Mouse (Mus musculus) lung, adult 2 months (tissue): ENCODE data around the gene Cbx4. TPM values are rescaled to one million over a fixed set of nuclear protein-coding genes. Genes with fewer than 3 reads are reported as not detected.

Experiments
- DNase-seq: peaks from one replicate; pipeline ENCODE4 v3.0.0; 2022
- H3K4me1 ChIP-seq: fragments of 200-500 bp; 2 replicates; pipeline ENCODE4 v1.6.1; 2011; ENCODE audit warnings: low read length; ENCODE audit not compliant: control insufficient read depth, insufficient read depth
- H3K4me3 ChIP-seq: fragments of 200-500 bp; replicated peaks from 2 replicates; pipeline ENCODE3; 2011; ENCODE audit warnings: low read depth, mild to moderate bottlenecking, control low read depth, low read length; ENCODE audit errors: extremely low read depth
- CTCF ChIP-seq: fragments of 200-500 bp; IDR thresholded peaks from 2 replicates; pipeline ENCODE4 v1.5.1; 2011; ENCODE audit warnings: mild to moderate bottlenecking, low read length, control low read depth; ENCODE audit not compliant: insufficient read depth
- POLR2A ChIP-seq: fragments of 200-500 bp; IDR thresholded peaks from 2 replicates; pipeline ENCODE4 v1.6.1; 2011; ENCODE audit warnings: low read depth, mild to moderate bottlenecking, control low read depth, low read length, borderline replicate concordance; ENCODE audit errors: extremely low read depth
- WGBS: fragments of 180-500 bp; shearing (Covaris S2); methylation state at CpG from one replicate; pipeline ENCODE4 v1.1.7; 2018; 5-methylcytosine and 5-hydroxymethylcytosine counted together
- polyA plus RNA-seq: library from polyadenylated mRNA; depleted of rRNA; stranded (reverse); fragments of >200 nt; gene quantifications from 2 replicates; pipeline ENCODE4 v1.2.3, GENCODE M21; 2012; rRNA removed

Gene Cbx4
- 16.2 and 16.8 TPM in 2 replicates for polyA plus RNA-seq

DNA sequence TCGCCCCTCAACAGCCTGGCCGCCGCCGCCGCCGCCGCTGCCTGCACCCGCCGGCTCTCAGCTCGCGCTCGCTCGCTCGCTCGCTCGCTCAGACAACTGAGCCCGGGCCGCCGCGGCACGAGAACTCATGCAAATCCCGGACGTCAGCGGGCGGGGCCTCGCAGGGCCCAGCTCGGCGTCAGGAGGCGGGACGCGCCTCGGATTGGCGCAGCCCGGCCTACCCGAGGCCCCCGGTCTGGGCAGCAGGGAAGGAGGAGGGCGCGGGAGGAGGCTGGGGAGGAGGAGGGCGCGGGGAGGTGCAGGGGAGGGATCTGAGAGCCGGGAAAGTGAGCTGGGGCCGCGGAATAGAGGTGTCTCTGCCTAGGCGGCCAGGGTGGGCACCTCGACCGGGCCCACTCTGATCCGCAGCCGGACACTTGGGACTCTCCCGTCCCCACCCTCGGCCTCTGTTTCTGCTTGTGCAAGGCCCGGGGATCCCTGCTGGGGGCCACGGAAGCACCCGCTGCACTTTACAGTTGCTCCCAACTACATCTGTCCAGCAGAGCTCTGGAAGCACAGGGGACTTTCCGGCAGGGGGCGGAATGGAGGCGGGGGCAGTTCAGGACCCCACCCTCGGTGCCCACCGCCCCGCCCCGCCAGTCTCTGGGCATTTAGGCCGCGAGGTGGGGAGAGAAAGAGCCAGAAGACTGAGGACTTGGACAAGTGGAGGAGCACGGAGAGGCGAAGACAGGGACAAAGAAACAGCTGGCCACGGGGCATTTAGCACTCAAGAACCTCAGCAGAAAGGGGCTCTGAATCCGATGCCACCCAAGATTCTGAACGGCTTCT is at the start of gene Cbx4:
Cbx4 (minus strand) TSS at position 78 of the 828 bp plus-strand sequence.
- peaks cover 44% of the 10 kb centered on the region for H3K4me1 ChIP-seq
- WGBS: 2% methylated on average over 59 of the region's 67 CpGs
- peak; percentile 87 for DNase-seq

DNA sequence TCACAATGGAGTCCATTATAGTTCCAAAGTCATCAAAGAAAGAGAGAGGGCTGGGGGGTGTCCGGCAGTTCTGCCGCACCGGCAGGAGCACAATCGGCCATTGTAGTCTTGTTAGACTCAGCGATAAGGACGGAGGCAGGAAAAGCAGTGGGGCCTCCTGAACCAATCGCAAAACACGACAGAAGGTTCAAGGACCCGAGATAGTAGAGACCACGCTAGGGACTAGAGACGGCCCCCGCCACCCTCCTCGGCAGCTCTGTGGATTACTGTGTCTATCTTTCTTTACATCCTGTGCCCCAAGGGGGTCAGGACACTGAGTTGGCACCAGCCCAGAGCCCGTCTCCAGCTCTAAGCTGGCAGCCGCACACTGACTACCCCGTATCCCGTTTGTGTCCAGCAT is 48.6 kb upstream of the Cbx4 start:
- no peak overlapping the region for H3K4me3 ChIP-seq
- no peak for DNase-seq
- 17% methylated on average over 17 of the region's 17 CpGs for WGBS
- no peaks in the 10 kb centered on the region for H3K4me1 ChIP-seq
- no peak for TF ChIP-seq POLR2A
- no peak for TF ChIP-seq CTCF

More for the DNA sequence above, at the start of gene Cbx4:
- H3K4me3 ChIP-seq: peak within 1 kb of the TSS; percentile 92
- peak; percentile 68; the same call in 1 of the 2 replicates for TF ChIP-seq POLR2A
- no peak for TF ChIP-seq CTCF

DNA sequence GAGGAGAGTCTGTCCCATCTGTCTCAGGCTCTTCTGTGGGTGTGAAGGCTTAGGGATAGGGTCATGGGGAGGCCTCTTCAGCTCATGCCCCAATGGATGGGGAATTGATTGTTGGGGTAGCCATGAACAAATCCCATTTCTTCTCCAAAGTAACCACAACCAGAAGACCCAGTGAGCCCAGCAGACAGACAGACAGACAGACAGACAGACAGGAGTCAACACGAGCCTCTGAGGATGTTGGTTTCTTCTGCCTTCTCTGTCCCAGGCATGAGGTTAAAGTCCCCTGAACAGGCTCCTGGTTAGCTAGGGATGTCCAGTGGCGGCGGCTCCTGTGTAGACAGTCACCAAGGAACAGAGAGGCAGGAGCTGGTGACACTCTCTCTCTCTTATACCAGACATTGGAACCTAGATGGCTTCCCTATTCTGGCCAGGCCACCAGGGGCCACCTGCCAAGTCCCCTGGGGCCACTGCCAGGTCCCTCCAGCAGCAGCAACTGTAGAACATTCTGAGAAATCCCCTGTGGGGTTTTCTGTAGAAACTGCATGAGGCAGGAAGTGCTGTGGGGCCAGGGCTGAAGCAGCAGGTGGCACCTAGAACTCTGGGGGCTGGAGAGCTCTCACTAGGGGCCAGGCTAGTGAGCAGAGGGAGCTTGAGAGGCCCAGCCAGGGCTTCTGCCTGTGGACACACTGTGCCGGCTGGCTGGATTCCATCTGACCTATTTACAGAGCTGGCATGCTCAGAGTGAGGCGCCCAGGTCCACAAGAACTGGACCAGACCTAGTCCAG is 47.6 kb upstream of the Cbx4 start:
- 67% methylated on average over 5 of the region's 5 CpGs for WGBS
- TF ChIP-seq POLR2A (no peak), CTCF (no peak)
- DNase-seq: peak; percentile 35
- Histone ChIP-seq H3K4me1 (no peaks in the 10 kb centered on the region), H3K4me3 (no peak overlapping the region)

DNA sequence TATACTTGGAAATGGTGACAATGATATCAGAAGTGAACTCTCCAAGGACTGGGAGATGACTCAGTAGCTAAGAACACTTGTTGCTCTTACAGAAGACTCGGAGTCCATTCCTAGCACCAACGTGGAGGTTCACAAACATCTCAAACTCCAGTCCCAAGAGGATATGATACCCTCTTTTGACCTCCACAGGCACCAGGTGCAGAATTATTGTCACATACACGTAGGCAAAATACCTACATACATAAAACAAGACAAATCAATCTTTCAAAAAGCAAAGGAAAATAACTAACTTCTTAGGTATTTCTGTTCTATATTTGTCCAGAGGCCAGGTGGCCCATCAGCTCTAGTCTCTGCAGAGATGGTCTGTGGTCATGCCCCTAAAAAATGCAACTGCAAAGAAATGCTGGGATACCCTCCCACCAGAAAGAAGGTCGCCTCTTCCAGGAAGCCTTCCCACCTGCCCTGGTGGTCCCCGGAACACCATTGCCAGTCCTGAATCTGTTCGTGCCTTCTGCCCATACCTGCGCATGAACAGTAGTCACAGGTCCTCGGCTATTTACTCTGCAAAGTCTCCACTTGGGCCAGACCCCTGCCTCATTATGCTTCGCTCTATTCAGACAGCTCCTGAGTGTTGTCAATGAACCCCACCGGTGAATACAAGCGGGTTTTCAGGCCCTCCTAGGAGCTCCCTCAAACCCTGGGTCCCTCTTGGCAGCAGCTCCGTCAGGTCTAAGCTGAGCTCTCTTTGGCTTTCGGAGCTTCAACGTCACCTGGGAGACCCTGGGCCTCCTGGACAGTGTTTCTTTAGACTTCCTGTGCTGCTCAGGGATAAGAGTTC is 46.4 kb upstream of the Cbx4 start:
- no peak for DNase-seq
- Histone ChIP-seq H3K4me1 (peaks cover 9% of the 10 kb centered on the region), H3K4me3 (no peak overlapping the region)
- no peak for TF ChIP-seq CTCF
- no peak for TF ChIP-seq POLR2A
- WGBS: 83% methylated on average over 14 of the region's 14 CpGs

DNA sequence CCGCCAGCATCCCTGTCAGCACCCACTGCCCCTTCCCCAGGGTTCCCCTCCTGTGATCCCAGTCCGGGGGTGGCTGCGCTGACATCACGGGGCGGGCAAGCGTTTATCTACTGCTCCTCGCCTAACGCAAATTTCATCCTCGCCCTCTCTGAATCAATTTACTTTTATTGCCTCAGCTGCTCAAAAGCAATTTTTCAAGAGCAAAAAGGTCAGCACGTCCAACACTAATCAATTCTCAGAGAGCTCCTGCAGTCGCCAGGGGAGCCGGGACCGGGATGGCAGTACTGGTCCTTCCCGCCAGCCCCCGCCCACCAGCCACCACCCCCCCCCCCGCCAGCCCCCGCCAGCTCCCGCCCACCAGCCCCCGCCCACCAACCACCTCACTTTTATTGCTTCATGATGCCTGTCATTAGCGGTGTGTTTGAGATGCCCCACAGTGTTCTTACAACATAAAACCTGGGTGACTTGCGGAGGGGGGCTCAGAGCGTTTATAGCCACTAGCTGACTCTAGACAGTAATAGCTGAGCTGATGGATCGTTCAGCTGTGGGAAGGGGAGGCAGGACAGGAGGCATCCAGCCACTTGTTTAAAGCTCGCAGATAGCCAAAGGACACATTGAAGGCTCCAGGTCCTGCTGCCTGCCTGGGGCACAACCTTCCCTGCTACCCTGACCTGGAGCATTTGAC is 44.2 kb upstream of the Cbx4 start:
- no peak for DNase-seq
- peaks cover 18% of the 10 kb centered on the region for H3K4me1 ChIP-seq
- H3K4me3 ChIP-seq: no peak overlapping the region
- WGBS: 34% methylated on average over 21 of the region's 24 CpGs
- no peak for TF ChIP-seq POLR2A
- no peak for TF ChIP-seq CTCF

DNA sequence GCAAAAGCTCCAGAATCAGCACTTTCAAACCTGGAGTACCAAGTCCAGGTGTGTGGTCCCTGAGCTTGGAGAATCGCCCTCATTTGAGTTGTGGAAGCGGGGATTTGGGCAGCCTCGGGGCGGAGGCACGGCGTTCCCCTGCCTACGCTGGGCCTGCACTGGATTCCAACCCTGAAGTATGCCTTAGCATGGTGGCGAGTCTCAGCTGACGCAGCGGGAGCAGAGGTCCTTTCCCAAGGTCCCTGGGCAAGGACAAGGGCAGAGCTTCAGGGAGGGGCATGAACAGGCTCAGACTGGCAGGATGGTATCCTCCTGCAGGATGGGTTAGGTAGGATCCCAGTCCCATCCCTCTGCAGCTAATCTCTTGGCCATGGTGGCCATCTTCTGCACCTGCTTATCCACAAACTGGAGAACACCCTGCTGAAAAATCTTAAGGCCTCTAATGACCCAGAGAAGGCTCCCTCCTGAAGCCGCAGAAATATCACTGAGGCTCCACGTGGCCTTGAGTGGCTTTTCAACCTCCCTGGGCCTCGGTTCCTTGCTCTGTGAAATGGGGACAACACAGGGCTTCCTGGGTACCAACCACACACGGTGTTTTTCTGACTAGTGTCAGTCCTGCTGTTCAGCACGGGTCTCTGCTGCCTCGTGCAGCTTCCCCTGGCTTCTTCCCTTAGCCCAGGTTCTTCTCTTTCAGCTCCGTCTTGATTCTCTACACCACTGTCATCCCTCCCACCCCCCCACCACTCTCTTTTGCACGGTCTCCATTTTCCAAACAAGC is 43.4 kb upstream of the Cbx4 start:
- no peak for TF ChIP-seq CTCF
- no peak for TF ChIP-seq POLR2A

DNA sequence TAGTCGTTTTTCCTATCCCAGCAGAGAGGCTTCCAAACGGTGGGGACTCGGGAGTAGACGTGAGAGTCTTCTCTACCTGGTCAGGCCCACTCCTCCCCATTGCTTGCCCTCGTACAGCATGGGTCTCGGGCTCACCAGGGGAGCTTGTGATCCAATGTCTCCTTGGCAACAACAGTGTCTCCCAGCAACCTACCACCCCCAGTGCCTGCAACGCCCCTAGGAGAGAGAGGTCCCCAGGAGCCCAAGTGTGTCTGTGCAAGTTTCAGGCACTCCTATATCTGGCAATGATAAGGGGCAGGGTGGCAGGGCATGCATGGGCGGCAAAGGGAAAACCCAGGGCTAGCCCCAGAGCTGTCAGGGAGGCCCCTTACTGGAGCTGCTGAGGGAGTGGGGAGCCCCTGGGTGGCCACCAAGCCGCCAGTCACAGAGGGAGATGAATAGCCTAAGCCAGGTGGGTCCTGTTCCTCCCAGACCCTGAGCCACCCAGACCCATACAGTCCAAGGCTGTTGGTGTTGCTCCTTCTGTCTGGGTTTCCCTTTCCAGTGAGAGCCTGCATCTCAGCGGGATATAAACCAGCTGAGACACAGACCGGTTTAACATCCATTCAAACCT is 42.8 kb upstream of the Cbx4 start:
- no peak overlapping the region for H3K4me3 ChIP-seq
- H3K4me1 ChIP-seq: peaks cover 18% of the 10 kb centered on the region
- WGBS: 72% methylated on average over 11 of the region's 11 CpGs
- DNase-seq: no peak
- no peak for TF ChIP-seq CTCF
- no peak for TF ChIP-seq POLR2A

More for the DNA sequence above, 43.4 kb upstream of the Cbx4 start:
- peaks cover 18% of the 10 kb centered on the region for H3K4me1 ChIP-seq
- 74% methylated on average over 18 of the region's 18 CpGs for WGBS
- no peak overlapping the region for H3K4me3 ChIP-seq
- no peak for DNase-seq

DNA sequence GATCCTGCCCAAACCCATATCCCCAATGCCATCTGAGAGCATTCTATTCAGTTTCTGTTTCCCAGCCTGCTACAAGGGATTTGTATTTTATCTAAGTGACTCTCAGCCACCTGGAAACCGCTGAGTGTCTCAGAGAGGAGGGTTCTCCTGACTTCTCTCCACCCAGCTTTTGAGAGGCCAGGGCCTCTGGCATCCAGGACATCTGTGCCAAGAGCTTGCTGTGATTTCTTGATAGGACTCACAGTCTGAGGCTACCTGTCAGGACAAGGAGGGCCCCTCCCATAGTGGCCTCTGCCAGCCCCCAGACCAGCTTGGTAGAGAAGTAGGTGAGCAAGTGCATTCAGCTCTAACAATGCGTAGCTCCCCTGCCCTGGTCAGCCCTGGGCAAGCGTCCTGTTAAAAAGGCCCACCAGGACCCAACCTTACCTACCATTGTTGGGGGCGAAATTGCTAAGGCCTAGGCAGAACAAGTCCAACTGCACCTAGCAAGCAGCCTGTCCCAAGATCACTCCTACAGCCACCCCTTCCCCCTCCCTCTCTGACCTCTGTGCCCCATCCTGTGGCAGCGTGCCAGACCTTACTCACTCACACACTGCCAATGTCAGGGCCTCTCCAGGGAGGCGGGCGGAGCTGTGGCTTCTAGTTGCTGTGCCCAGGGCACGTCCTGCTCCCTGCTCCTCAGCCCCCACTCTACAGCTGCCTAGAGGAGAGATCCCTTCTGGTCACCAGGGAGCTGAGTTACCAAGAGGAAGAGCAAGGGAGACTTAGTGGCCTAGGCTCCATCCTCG is 41.9 kb upstream of the Cbx4 start:
- DNase-seq: peak; percentile 70
- H3K4me3 ChIP-seq: no peak overlapping the region

More for the DNA sequence above, 41.9 kb upstream of the Cbx4 start:
- H3K4me1 ChIP-seq: peaks cover 18% of the 10 kb centered on the region
- WGBS: 33% methylated on average over 9 of the region's 9 CpGs
- TF ChIP-seq POLR2A: no peak
- TF ChIP-seq CTCF: no peak
